Mouse (Mus musculus) heart, adult 2 months (tissue): ENCODE measurements around the gene Gm11111.

Experiments
- CTCF ChIP-seq: fragments of 200-600 bp; IDR thresholded peaks from 2 replicates; pipeline ENCODE4 v1.8.1; 2022; ENCODE audit warnings: antibody characterized with exemption, mild to moderate bottlenecking, moderate library complexity
- EP300 ChIP-seq: fragments of 200-500 bp; IDR thresholded peaks from 2 replicates; pipeline ENCODE4 v1.6.1; 2011; ENCODE audit warnings: low read depth, low read length, control low read depth; ENCODE audit not compliant: insufficient read depth
- POLR2A ChIP-seq: fragments of 200-500 bp; IDR thresholded peaks from 2 replicates; pipeline ENCODE4 v1.6.1; 2011; ENCODE audit warnings: mild to moderate bottlenecking, low read depth, low read length, control low read depth; ENCODE audit not compliant: insufficient read depth

DNA sequence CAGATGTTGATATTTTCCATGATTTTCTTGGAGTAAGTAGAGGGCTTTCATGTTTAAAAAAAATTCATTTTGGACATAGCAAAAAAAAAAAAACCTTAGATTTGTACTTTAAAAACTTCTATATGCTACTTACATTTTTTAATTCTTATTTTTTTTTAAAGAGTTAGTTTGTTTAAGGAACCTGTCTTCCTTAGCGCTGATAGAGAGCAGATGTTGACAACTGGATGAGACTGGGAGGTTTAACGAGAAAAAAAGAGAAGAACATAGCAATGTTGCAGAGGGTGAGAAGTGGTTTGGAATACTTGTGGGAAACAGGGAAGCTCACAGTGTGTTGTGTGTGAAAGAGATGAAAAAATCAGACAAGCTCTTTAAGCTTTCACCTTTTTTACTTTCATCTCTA is 32.4 kb upstream of the Gm11111 start:
- no peak for TF ChIP-seq CTCF
- no peak for TF ChIP-seq EP300
- TF ChIP-seq POLR2A = no peak
